Mouse (Mus musculus) cerebellum, adult 2 months (tissue): ENCODE results near the gene Xkr7.

ENCODE experiments used
- CTCF ChIP-seq: fragments of 200-500 bp; IDR thresholded peaks from 2 replicates; pipeline ENCODE4 v1.5.1; 2011; ENCODE audit warnings: low read depth, mild to moderate bottlenecking, control low read depth, low read length, moderate library complexity, borderline replicate concordance; ENCODE audit not compliant: insufficient read depth
- POLR2A ChIP-seq: fragments of 200-500 bp; IDR thresholded peaks from 2 replicates; pipeline ENCODE4 v1.6.1; 2011; ENCODE audit warnings: low read length, control low read depth, borderline replicate concordance; ENCODE audit not compliant: insufficient read depth

DNA sequence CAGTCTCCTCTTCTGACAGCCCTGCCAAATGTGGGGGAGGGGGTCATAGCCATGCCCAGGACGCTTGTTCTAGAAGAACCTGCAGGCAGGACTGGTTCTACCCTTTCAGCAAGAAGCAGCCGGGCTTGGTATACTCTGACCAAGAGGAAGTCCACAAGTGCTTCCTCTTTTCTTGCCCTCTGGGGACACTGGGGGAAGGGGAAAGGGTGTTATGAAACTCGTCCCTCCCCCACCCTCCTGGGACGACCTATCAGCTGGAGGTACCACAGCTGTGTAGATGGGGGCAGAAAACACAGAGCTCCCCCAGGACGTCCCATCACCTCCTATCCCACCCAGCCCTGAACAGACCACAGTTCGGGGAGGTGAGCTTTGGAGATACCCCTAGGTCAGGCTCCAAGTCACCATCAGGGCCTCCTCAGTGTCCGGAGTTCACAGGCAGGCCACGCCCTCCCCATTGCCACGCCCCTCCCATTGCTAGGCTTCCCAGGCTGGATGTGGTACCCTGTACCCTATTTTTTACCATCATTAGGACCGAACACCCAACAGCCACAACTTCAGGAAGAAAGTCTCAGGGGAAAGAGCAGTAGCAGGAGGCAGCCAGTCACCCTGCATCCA is 59.0 kb downstream of the Xkr7 start:
- TF ChIP-seq CTCF (no peak), POLR2A (no peak)
